Mouse (Mus musculus) hindbrain, postnatal 0 days (tissue): ENCODE data around the gene Gpr55. TPM values are rescaled to one million over a fixed set of nuclear protein-coding genes. Genes with fewer than 3 reads are reported as not detected.

Experiments used
- ATAC-seq: fragments of 200-750 bp; cut with Nextera tagmentation; 2 replicates; pipeline ENCODE4 v1.8.0; 2017; ENCODE audit warnings: mild to moderate bottlenecking, moderate TSS enrichment, moderate library complexity
- DNase-seq: peaks from one replicate; pipeline ENCODE4 v3.0.0-alpha.2; 2015; ENCODE audit warnings: low spot score
- H3K27ac ChIP-seq: fragments of 300-500 bp; sonication (generic); 2 replicates; pipeline ENCODE4 v1.5.1; 2014; ENCODE audit warnings: mild to moderate bottlenecking
- H3K27me3 ChIP-seq: fragments of 300-500 bp; sonication (generic); 2 replicates; pipeline ENCODE4 v1.6.1; 2014; ENCODE audit warnings: low read length, mixed read lengths; ENCODE audit not compliant: insufficient read depth
- H3K36me3 ChIP-seq: fragments of 300-500 bp; sonication (generic); 2 replicates; pipeline ENCODE4 v1.6.1; 2014; ENCODE audit warnings: low read length, mixed read lengths; ENCODE audit not compliant: insufficient read depth
- H3K4me1 ChIP-seq: fragments of 300-500 bp; sonication (generic); 2 replicates; pipeline ENCODE4 v1.6.1; 2014; ENCODE audit warnings: antibody characterized with exemption, low read length, mixed read lengths; ENCODE audit not compliant: insufficient read depth
- H3K4me2 ChIP-seq: fragments of 300-500 bp; sonication (generic); 2 replicates; pipeline ENCODE4 v1.6.1; 2014; ENCODE audit warnings: low read depth, mild to moderate bottlenecking, low read length, moderate library complexity, mixed read lengths
- H3K4me3 ChIP-seq: fragments of 300-500 bp; sonication (generic); 2 replicates; pipeline ENCODE4 v1.5.1; 2014; ENCODE audit warnings: low read length
- H3K9ac ChIP-seq: fragments of 300-500 bp; sonication (generic); replicated peaks from 2 replicates; pipeline ENCODE4 v1.6.1; 2014; ENCODE audit warnings: mild to moderate bottlenecking, low read length, moderate library complexity, mixed read lengths
- H3K9me3 ChIP-seq: fragments of 300-500 bp; sonication (generic); 2 replicates; pipeline ENCODE4 v1.6.1; 2016; ENCODE audit warnings: low read length, mixed read lengths
- CTCF ChIP-seq: IDR thresholded peaks from 2 replicates; pipeline ENCODE4 v1.5.1; 2016; ENCODE audit warnings: antibody characterized with exemption, control low read depth, low read depth
- WGBS: fragments of 180-500 bp; shearing (Covaris S2); extraction: QIAGEN DNeasy Blood & Tissue Kit; methylation state at CpG from one replicate; pipeline ENCODE4 v1.1.7; 2014; 5-methylcytosine and 5-hydroxymethylcytosine counted together
- polyA plus RNA-seq: library from polyadenylated mRNA; unstranded; fragments of >200 nt; fragmentation: Nextera tagmentation; extraction: Ambion mirVana; gene quantifications from 2 replicates; pipeline ENCODE4 v1.2.1, GENCODE M21; 2015
- total RNA-seq: library from RNA; depleted of rRNA; stranded (reverse); fragments of >200 nt; gene quantifications from 2 replicates; pipeline ENCODE4 v1.2.3, GENCODE M21; 2014

Gene Gpr55
- total and polyA plus RNA-seq, 2 experiments from 2014 or later, result 0.14 to 0.21 TPM

DNA sequence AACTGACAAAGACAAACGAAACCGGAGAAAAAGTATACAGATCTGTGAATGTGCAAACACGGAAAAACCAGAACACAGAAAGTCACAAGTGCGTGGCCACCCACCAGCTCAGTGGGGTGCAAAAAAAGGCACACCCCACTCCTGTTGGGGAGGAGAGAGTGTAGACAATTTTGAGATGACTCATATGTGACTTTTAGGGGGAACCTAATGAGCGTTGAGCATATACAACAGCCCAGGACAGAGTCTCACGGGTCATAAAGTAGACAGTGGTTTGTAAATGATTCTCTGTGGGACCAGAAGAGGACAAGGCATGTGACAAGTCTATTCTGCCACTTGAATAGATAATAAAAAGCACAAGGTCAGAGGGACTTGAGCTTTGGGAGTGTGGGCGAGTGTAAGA, 27.6 kb downstream of the Gpr55 start:
- Histone ChIP-seq H3K4me2 (peak overlapping the region; percentile 28; the same call in 1 of the 2 replicates), H3K9ac (peak overlapping the region; percentile 35)

DNA sequence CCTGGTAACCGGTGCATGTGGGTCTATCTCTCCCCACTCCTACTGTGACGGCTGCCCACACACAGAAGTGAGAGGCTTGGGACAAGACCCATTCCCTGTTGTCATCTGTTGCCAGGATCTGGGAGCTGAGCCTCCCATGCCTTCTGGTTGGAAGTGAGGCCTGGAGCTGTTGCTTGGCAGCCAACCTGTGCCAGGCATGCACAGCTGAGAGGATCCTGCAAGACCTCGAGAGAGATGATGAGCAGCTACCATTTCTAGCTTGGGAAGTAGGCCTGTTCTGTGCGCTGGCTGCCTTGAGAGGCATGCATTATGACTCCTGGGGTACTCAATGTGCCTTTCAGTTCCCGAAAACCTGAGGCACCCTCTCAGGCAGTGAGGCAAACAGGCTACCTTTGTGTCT, 29.6 kb downstream of the Gpr55 start:
- Histone ChIP-seq H3K27ac (peak overlapping the region; percentile 9; the same call in 1 of the 2 replicates), H3K36me3 (no peaks in the 10 kb centered on the region)
- DNase-seq, result peak; percentile 51

More for the DNA sequence above, 27.6 kb downstream of the Gpr55 start:
- no peak for DNase-seq
- Histone ChIP-seq H3K4me1 (peaks cover 30% of the 10 kb centered on the region), H3K36me3 (no peaks in the 10 kb centered on the region), H3K9me3 (no peaks in the 10 kb centered on the region), H3K27ac (peak overlapping the region; percentile 64; the same call in 1 of the 2 replicates), H3K27me3 (no peaks in the 10 kb centered on the region), H3K4me3 (no peak overlapping the region)
- WGBS, result 18% methylated on average over 7 of the region's 7 CpGs
- ATAC-seq, result no peak; the same call in 1 of the 2 replicates
- TF ChIP-seq CTCF, result no peak

GRCm38 (mm10) chr1:85929406-85929805, 31.4 kb downstream of the Gpr55 start:
- Histone ChIP-seq H3K4me2 (no peak overlapping the region), H3K27ac (peak overlapping the region; percentile 81), H3K4me1 (peaks cover 33% of the 10 kb centered on the region), H3K4me3 (no peak overlapping the region), H3K27me3 (no peaks in the 10 kb centered on the region; the same call in 1 of the 2 replicates), H3K9me3 (no peaks in the 10 kb centered on the region), H3K9ac (no peak overlapping the region), H3K36me3 (no peaks in the 10 kb centered on the region)
- DNase-seq (no peak), ATAC-seq (no peak)
- TF ChIP-seq CTCF, result no peak
- 88% methylated on average over 6 of the region's 6 CpGs for WGBS

More for the DNA sequence above, 29.6 kb downstream of the Gpr55 start:
- Histone ChIP-seq H3K9me3 (no peaks in the 10 kb centered on the region), H3K4me3 (no peak overlapping the region), H3K4me1 (peaks cover 39% of the 10 kb centered on the region), H3K27me3 (no peaks in the 10 kb centered on the region; the same call in 1 of the 2 replicates), H3K9ac (no peak overlapping the region), H3K4me2 (no peak overlapping the region)
- no peak for ATAC-seq
- TF ChIP-seq CTCF, result no peak
- 53% methylated on average over 5 of the region's 5 CpGs for whole genome bisulfite sequencing

- Histone ChIP-seq H3K4me1 (peaks cover 27% of the 10 kb centered on the region), H3K4me2 (no peak overlapping the region), H3K27ac (peak overlapping the region; percentile 81), H3K9ac (no peak overlapping the region), H3K27me3 (no peaks in the 10 kb centered on the region; the same call in 1 of the 2 replicates), H3K36me3 (no peaks in the 10 kb centered on the region), H3K4me3 (no peak overlapping the region), H3K9me3 (no peaks in the 10 kb centered on the region)
- ATAC-seq, result no peak
- no peak for DNase-seq
- WGBS, result 24% methylated on average over 4 of the region's 4 CpGs
- no peak for TF ChIP-seq CTCF
These were observed 32.1 kb downstream of the Gpr55 start for GRCm38 (mm10) chr1:85928688-85929065.

- Histone ChIP-seq H3K4me3 (no peak within 1 kb of the TSS), H3K4me2 (no peak within 1 kb of the TSS), H3K36me3 (no peaks in the 10 kb centered on the region), H3K27me3 (no peaks in the 10 kb centered on the region; the same call in 1 of the 2 replicates), H3K9me3 (no peaks in the 10 kb centered on the region), H3K9ac (no peak within 1 kb of the TSS), H3K4me1 (peaks cover 22% of the 10 kb centered on the region), H3K27ac (peak within 1 kb of the TSS; percentile 81)
- peak; percentile 91 for ATAC-seq
- DNase-seq, result peak; percentile 94
- TF ChIP-seq CTCF, result peak; percentile 23; the same call in 1 of the 2 replicates
- WGBS, result 12% methylated on average over 4 of the region's 4 CpGs
These were observed 32.6 kb downstream of the Gpr55 start, which contains the start of gene 4933407L21Rik for GRCm38 (mm10) chr1:85928057-85928687. Gene 4933407L21Rik (plus strand): TSS chr1:85928483.

GRCm38 (mm10) chr1:85925183-85925582, 35.6 kb downstream of the Gpr55 start:
- Histone ChIP-seq H3K36me3 (no peaks in the 10 kb centered on the region), H3K27me3 (no peaks in the 10 kb centered on the region; the same call in 1 of the 2 replicates), H3K4me1 (peaks cover 32% of the 10 kb centered on the region), H3K4me2 (no peak overlapping the region), H3K27ac (no peak overlapping the region), H3K4me3 (no peak overlapping the region), H3K9me3 (no peaks in the 10 kb centered on the region), H3K9ac (no peak overlapping the region)
- DNase-seq (no peak), ATAC-seq (no peak)
- 76% methylated on average over 5 of the region's 5 CpGs for WGBS
- TF ChIP-seq CTCF, result no peak

GRCm38 (mm10) chr1:85922865-85923211, 38.0 kb downstream of the Gpr55 start:
- Histone ChIP-seq H3K9me3 (no peaks in the 10 kb centered on the region), H3K9ac (no peak overlapping the region), H3K4me3 (no peak overlapping the region), H3K36me3 (no peaks in the 10 kb centered on the region), H3K27me3 (no peaks in the 10 kb centered on the region; the same call in 1 of the 2 replicates), H3K4me1 (peaks cover 26% of the 10 kb centered on the region), H3K4me2 (no peak overlapping the region), H3K27ac (peak overlapping the region; percentile 80)
- no peak; the same call in 1 of the 2 replicates for ATAC-seq
- DNase-seq, result no peak
- WGBS, result 46% methylated on average over 5 of the region's 5 CpGs
- TF ChIP-seq CTCF, result no peak
